Mouse (Mus musculus) lung, adult 2 months (tissue): ENCODE data around the gene H2al1k.
"Not testable (repeated sequence)": the region's sequence is repeated elsewhere in the genome, so short reads cannot be mapped to it uniquely, and the experiment has no call there.

Experiments used
- CTCF ChIP-seq: fragments of 200-500 bp; IDR thresholded peaks from 2 replicates; pipeline ENCODE4 v1.5.1; 2011; ENCODE audit warnings: mild to moderate bottlenecking, low read length, control low read depth; ENCODE audit not compliant: insufficient read depth
- POLR2A ChIP-seq: fragments of 200-500 bp; IDR thresholded peaks from 2 replicates; pipeline ENCODE4 v1.6.1; 2011; ENCODE audit warnings: low read depth, mild to moderate bottlenecking, control low read depth, low read length, borderline replicate concordance; ENCODE audit errors: extremely low read depth

GRCm38 (mm10) chrX:9375927-9376326, 25.5 kb downstream of the H2al1k start:
- not testable (repeated sequence) for TF ChIP-seq CTCF, POLR2A
